Mouse (Mus musculus) stomach, postnatal 0 days (tissue): Measurements from ENCODE around the gene Fkbp1b. TPM values are rescaled to one million over a fixed set of nuclear protein-coding genes. Genes with fewer than 3 reads are reported as not detected.

ENCODE experiments used
- ATAC-seq: fragments of 200-750 bp; cut with Nextera tagmentation; 2 replicates; pipeline ENCODE4 v1.8.0; 2017; ENCODE audit not compliant: low FRiP score, low TSS enrichment
- DNase-seq: peaks from one replicate; pipeline ENCODE4 v3.0.0-alpha.2; 2016; ENCODE audit warnings: low spot score
- H3K27ac ChIP-seq: fragments of 300-500 bp; sonication (generic); replicated peaks from 2 replicates; pipeline ENCODE4 v1.5.1; 2014; ENCODE audit warnings: mild to moderate bottlenecking, control low read depth
- H3K27me3 ChIP-seq: fragments of 300-500 bp; sonication (generic); 2 replicates; pipeline ENCODE4 v1.6.1; 2014; ENCODE audit warnings: low read length; ENCODE audit not compliant: control insufficient read depth, insufficient read depth
- H3K36me3 ChIP-seq: fragments of 300-500 bp; sonication (generic); 2 replicates; pipeline ENCODE4 v1.6.1; 2014; ENCODE audit warnings: low read length, mixed read lengths; ENCODE audit not compliant: control insufficient read depth, insufficient read depth
- H3K4me1 ChIP-seq: fragments of 300-500 bp; sonication (generic); replicated peaks from 2 replicates; pipeline ENCODE4 v1.6.1; 2014; ENCODE audit warnings: antibody characterized with exemption; ENCODE audit not compliant: control insufficient read depth, insufficient read depth
- H3K4me2 ChIP-seq: fragments of 300-500 bp; sonication (generic); replicated peaks from 2 replicates; pipeline ENCODE4 v1.6.1; 2014; ENCODE audit warnings: low read depth, mild to moderate bottlenecking, control low read depth, moderate library complexity
- H3K4me3 ChIP-seq: fragments of 300-500 bp; sonication (generic); 2 replicates; pipeline ENCODE4 v1.5.1; 2014; ENCODE audit warnings: low read depth, low read length, control low read depth
- H3K9ac ChIP-seq: fragments of 300-500 bp; sonication (generic); 2 replicates; pipeline ENCODE4 v1.6.1; 2014; ENCODE audit warnings: mild to moderate bottlenecking, low read length, control low read depth, mixed read lengths
- H3K9me3 ChIP-seq: fragments of 300-500 bp; sonication (generic); 2 replicates; pipeline ENCODE4 v1.6.1; 2016; ENCODE audit warnings: low read length; ENCODE audit not compliant: control insufficient read depth
- CTCF ChIP-seq: IDR thresholded peaks from 2 replicates; pipeline ENCODE4 v1.5.1; 2016; ENCODE audit warnings: antibody characterized with exemption, low read depth, mild to moderate bottlenecking, moderate library complexity
- EP300 ChIP-seq: optimal IDR thresholded peaks from 2 replicates; pipeline ENCODE3; 2016; ENCODE audit warnings: antibody characterized with exemption
- WGBS: fragments of 180-500 bp; shearing (Covaris S2); extraction: QIAGEN DNeasy Blood & Tissue Kit; methylation state at CpG from one replicate; pipeline ENCODE4 v1.1.7; 2014; 5-methylcytosine and 5-hydroxymethylcytosine counted together
- polyA plus RNA-seq: library from polyadenylated mRNA; unstranded; fragments of >200 nt; fragmentation: Nextera tagmentation; extraction: Ambion mirVana; gene quantifications from 2 replicates; pipeline ENCODE4 v1.2.1, GENCODE M21; 2015

Gene Fkbp1b
- polyA plus RNA-seq, 1 experiment from 2014 or later: 8.3 TPM

DNA sequence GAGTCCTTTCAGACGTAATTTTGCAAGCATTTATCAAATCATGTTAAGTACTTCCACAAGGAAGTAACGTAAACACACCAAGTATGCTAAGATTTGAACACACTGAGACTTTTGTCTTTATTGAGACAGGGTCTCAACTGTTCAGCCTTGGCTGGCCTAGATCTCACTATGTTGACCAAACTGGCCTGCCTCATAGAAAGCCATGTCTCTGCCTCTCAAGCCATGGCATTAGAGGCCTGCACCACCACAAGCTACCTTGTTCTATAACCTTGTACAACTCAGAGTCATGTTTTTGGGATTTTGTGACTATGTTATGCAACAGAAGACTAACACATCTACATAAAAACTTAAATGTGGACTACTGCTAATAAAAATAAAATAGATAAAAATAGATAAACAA lies 40.7 kb upstream of the Fkbp1b start:
- H3K4me2 ChIP-seq: no peak overlapping the region
- ATAC-seq (no peak), DNase-seq (no peak)
- H3K27ac ChIP-seq: no peak overlapping the region
- H3K27me3 ChIP-seq: no peaks in the 10 kb centered on the region
- no peaks in the 10 kb centered on the region for H3K4me1 ChIP-seq
- no peak overlapping the region for H3K4me3 ChIP-seq
- no peak for TF ChIP-seq CTCF
- TF ChIP-seq EP300: no peak
- no peak overlapping the region for H3K9ac ChIP-seq
- H3K36me3 ChIP-seq: peaks cover 2% of the 10 kb centered on the region; the same call in 1 of the 2 replicates
- WGBS: 60% methylated on average over 2 of the region's 2 CpGs
- H3K9me3 ChIP-seq: no peaks in the 10 kb centered on the region

DNA sequence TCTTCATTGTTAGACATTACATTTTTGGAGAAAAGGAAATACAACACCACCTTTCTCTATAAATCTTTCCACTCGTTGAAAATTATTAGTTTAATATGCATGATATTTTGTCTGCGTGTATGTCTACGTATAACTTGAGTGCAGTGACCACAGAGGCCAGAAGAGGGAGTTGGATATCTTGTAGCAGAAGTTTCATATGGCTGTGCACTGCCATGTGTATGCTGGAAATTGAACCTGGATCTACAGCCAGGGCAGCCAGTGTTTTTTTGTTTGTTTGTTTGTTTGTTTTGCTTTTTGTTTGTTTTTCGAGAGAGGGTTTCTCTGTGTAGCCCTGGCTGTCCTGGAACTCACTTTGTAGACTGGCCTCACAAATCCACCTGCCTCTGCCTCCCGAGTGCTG lies 37.7 kb upstream of the Fkbp1b start:
- ATAC-seq (no peak), DNase-seq (no peak)
- Histone ChIP-seq H3K27me3 (no peaks in the 10 kb centered on the region), H3K4me1 (0 out of 2 replicates have a peak, but pooled peaks cover 6% of the 10 kb centered on the region), H3K27ac (no peak overlapping the region), H3K9me3 (no peaks in the 10 kb centered on the region), H3K36me3 (peaks cover 2% of the 10 kb centered on the region; the same call in 1 of the 2 replicates), H3K4me3 (no peak overlapping the region), H3K9ac (no peak overlapping the region), H3K4me2 (no peak overlapping the region)
- TF ChIP-seq CTCF: peak; percentile 45; the same call in 1 of the 2 replicates
- no peak for TF ChIP-seq EP300
- WGBS: 93% methylated on average over 5 of the region's 5 CpGs

DNA sequence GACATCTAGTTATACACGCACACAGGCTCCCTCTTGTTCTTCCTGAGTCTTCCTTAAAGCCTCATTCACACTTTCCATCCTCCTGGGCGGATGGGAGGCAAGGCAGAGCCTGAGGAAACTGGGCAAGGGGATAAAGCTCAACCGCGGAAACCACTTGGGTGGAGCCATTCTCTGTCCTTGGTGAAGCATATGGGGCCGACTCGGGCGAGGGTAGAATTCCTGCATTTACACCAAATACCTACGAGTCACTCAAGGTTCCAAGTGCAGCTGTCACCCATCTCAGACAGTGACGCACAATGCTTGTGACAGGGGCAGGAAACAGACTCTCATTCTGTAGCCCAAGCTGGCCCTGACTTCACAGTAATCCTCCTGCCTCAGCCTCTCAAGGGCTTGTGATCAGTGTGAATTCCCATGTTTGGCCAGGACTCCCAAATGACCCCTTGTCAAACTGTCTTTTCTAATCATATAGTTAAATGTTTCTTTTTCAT lies 36.9 kb upstream of the Fkbp1b start:
- ATAC-seq: no peak
- WGBS: 79% methylated on average over 9 of the region's 9 CpGs

DNA sequence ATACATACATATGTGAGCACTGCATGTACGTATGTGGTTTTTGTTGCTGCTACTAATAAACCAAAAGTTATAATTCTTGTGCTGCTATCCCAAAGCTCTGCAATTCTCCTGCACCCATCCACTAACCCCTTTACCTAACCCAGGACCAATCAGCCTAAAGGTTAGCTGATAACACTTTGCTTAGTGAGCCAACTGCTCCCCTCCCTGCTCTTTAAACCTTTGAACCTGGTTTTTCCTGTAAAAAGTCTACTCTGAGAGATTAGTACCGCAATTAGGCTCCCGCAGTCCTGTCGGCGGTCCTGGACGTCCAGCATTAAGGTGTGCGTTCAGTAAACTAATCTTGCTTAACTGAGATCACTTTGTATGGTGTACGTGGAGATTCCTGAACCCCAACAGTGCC lies 34.2 kb upstream of the Fkbp1b start:
- Histone ChIP-seq H3K27me3 (no peaks in the 10 kb centered on the region), H3K9ac (no peak overlapping the region), H3K27ac (no peak overlapping the region), H3K4me1 (0 out of 2 replicates have a peak, but pooled peaks cover 6% of the 10 kb centered on the region), H3K4me2 (no peak overlapping the region), H3K4me3 (no peak overlapping the region), H3K36me3 (peaks cover 2% of the 10 kb centered on the region; the same call in 1 of the 2 replicates), H3K9me3 (no peaks in the 10 kb centered on the region)
- ATAC-seq (no peak), DNase-seq (no peak)
- TF ChIP-seq CTCF (no peak), EP300 (no peak)
- 57% methylated on average over 8 of the region's 8 CpGs for WGBS

More for the DNA sequence above, 36.9 kb upstream of the Fkbp1b start:
- no peak for DNase-seq
- no peaks in the 10 kb centered on the region for H3K9me3 ChIP-seq
- 0 out of 2 replicates have a peak, but pooled peaks cover 6% of the 10 kb centered on the region for H3K4me1 ChIP-seq
- no peak overlapping the region for H3K9ac ChIP-seq
- no peak overlapping the region for H3K4me3 ChIP-seq
- H3K27ac ChIP-seq: no peak overlapping the region
- H3K27me3 ChIP-seq: no peaks in the 10 kb centered on the region
- no peak overlapping the region for H3K4me2 ChIP-seq
- TF ChIP-seq EP300 (no peak), CTCF (no peak)
- H3K36me3 ChIP-seq: peaks cover 2% of the 10 kb centered on the region; the same call in 1 of the 2 replicates

DNA sequence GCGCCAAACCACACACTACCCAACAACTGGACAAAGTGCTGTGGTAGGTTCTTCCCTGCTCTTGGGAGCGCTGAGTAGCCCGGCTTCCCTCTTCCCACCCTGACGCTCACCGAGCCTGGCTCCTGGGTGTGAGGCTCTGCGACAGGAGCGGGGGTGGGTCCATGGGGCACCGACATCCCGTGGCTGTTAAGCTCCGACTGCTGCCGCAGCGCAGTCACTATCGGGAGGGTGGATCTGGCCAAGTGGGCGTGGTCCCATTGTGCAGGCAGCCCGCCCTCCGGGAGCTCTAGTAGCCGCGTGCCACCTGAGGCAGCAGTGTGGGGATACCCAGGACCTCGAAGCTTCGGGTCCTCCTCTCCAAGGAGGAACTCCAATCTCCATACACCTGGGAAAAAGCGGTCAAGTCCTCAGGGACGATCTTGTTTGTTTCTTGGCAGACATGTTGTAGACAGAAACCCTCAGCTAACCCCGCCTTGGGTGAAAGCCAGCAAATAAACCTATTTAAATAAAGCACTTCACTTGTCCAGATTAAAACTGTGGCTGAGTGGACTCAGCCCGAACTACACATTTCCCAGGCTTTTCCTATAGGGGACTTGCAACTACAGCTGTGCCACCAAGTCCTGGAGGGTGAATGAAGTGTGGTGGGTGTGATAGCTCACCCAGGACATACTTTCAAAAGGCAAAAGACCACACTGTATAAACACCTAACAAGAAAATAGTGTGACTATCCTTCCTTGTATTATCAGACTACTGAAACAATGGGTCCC lies 33.0 kb upstream of the Fkbp1b start, which contains the start of gene Mfsd2b:
Mfsd2b (minus strand) TSS at position 199 of the 767 bp plus-strand sequence.
- Histone ChIP-seq H3K36me3 (peaks cover under 1% of the 10 kb centered on the region; the same call in 1 of the 2 replicates), H3K4me1 (0 out of 2 replicates have a peak, but pooled peaks cover 6% of the 10 kb centered on the region), H3K9ac (peak within 1 kb of the TSS; percentile 38), H3K27me3 (no peaks in the 10 kb centered on the region), H3K4me3 (peak within 1 kb of the TSS; percentile 35), H3K27ac (no peak within 1 kb of the TSS), H3K9me3 (no peaks in the 10 kb centered on the region), H3K4me2 (peak within 1 kb of the TSS; percentile 68)
- 2% methylated on average over 24 of the region's 24 CpGs for WGBS
- DNase-seq (peak; percentile 87), ATAC-seq (peak; percentile 86)
- TF ChIP-seq EP300: no peak
- no peak for TF ChIP-seq CTCF

DNA sequence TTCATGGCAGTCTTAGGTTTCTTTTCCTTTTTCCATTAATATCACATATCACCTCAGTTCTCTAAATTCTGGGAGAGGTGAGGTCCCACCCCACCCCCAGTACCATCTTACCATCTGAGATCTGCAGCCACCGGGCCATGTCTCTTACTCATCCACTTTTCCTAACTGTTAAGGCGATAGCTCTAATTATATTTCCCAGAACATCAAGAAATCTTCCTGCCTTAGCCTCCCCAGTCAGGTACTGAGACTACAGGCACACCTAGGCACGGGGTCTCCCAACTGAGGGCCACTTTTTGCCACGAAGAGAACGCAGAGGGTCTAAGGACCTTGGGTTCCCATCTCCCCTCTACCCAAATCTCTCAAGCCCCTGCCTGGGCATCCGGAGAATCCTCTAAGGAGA lies 32.1 kb upstream of the Fkbp1b start:
- ATAC-seq: no peak
- no peak for TF ChIP-seq CTCF
- TF ChIP-seq EP300: no peak
- no peak overlapping the region for H3K9ac ChIP-seq
- H3K36me3 ChIP-seq: no peaks in the 10 kb centered on the region
- H3K27me3 ChIP-seq: no peaks in the 10 kb centered on the region
- no peak overlapping the region; the same call in 1 of the 2 replicates for H3K4me3 ChIP-seq
- peak overlapping the region; percentile 68 for H3K4me2 ChIP-seq
- 79% methylated on average over 6 of the region's 6 CpGs for WGBS
- DNase-seq: no peak
- H3K4me1 ChIP-seq: 0 out of 2 replicates have a peak, but pooled peaks cover 6% of the 10 kb centered on the region
- H3K27ac ChIP-seq: no peak overlapping the region
- no peaks in the 10 kb centered on the region for H3K9me3 ChIP-seq
